Mouse (Mus musculus): ENCODE data around the gene Apol7a.

Apol7a gene

GRCm38 (mm10) chr15:77344127-77345125 lies 54.5 kb downstream of the Apol7a start:
- no peak for DNase-seq (ENCODE audit: low spot score)

GRCm38 (mm10) chr15:77343527-77344091 lies 55.3 kb downstream of the Apol7a start:
- no peak for DNase-seq (ENCODE audit: low spot score)

- DNase-seq (ENCODE audit: low spot score): no peak
These were observed 55.9 kb downstream of the Apol7a start for GRCm38 (mm10) chr15:77342962-77343526.

GRCm38 (mm10) chr15:77342005-77342404 lies 56.9 kb downstream of the Apol7a start:
- no peak for DNase-seq (ENCODE audit: low spot score)

GRCm38 (mm10) chr15:77340581-77340980 lies 58.3 kb downstream of the Apol7a start:
- no peak for DNase-seq (ENCODE audit: low spot score)

- no peak for DNase-seq (ENCODE audit: low spot score)
These were observed 59.9 kb downstream of the Apol7a start for GRCm38 (mm10) chr15:77338924-77339429.

GRCm38 (mm10) chr15:77338451-77338850 lies 60.5 kb downstream of the Apol7a start:
- no peak for DNase-seq (ENCODE audit: low spot score)
